Mouse (Mus musculus): ENCODE results near the gene Olfr632. TPM values are rescaled to one million over a fixed set of nuclear protein-coding genes. Genes with fewer than 3 reads are reported as not detected.

Olfr632 gene
- total RNA-seq (2023) = not detected

GRCm38 (mm10) chr7:103934264-103934663 lies at the start of gene Olfr632:
Gene Olfr632, plus strand, starts transcription at chr7:103934347.

GRCm38 (mm10) chr7:103886152-103886551 lies 48.0 kb upstream of the Olfr632 start, which contains the start of gene Olfr66:
Gene Olfr66, minus strand, starts transcription at chr7:103886252.

DNA sequence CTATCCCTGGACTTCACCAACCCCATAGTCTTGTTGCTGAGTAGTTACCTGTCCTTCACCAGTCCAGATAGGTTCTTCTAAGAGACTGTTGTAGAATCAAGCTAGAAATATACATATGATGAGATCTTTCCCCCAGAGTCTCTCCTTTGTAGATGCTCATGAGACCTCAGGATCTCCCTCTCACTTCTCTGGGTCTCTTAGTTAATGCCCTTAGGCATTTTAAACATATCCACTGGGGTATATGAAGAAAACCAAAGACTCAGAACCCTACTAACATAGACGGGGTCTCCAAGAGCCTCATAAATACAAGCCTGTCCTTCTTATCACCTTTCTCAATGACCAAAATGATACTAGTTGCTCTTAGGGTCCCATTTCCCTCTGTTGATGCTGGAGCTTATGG lies 39.8 kb upstream of the Olfr632 start, which contains the start of gene Olfr64:
Olfr64 (minus strand) TSS at position 101 of the 400 bp plus-strand sequence.

GRCm38 (mm10) chr7:103903187-103903586 lies 31.0 kb upstream of the Olfr632 start, which contains the start of gene Olfr65:
Gene Olfr65, plus strand, starts transcription at chr7:103903487.

DNA sequence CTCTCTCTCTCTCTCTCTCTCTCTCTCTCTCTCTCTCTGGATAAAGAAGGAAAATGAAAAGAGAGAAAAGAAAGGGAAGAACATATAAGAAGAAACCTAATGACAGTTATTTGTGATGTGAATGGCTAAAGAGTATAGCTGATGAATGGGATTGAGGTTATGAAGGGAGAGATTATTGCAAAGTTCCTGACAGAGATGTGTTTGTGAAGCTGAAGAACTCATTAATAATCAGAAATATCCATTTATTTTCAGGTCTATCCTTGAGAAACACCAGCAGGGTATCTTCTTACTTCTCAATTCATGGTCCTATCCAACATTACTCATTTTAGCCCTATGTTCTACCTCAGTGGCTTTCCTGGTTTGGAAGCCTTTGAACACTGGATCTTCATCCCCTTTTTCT lies 5.6 kb upstream of the Olfr632 start, which contains the start of gene Olfr631:
Olfr631 (plus strand) TSS at position 301 of the 400 bp plus-strand sequence.

DNA sequence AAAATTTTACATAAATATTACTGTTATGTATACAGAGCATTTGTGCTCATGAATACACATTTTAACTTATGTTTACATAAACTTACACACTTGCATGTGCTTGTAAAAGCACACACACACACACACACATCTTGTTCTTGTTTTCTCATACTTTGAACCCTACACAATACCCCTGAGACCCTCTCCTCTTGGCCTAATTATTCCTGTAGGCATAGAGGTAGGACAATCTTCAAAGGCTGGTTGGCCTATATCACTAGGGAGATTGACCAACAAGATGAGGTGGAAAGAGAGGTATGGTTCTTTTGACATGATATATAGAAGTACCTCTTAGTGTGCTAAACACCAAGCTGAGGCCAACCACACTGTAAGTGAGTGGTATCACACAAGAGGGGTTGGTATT lies 10.0 kb downstream of the Olfr632 start, which contains the start of gene Olfr633:
Olfr633 (plus strand) TSS at position 301 of the 400 bp plus-strand sequence.

GRCm38 (mm10) chr7:103970852-103971251 lies 36.7 kb downstream of the Olfr632 start, which contains the start of gene Olfr635:
Gene Olfr635, plus strand, starts transcription at chr7:103971152.

Other genes starting within 250 kb of the Olfr632 start
- not detected for gene Olfr243, start 219.7 kb upstream of the Olfr632 start, total RNA-seq (2023)
- not detected for gene Olfr628, start 204.0 kb upstream of the Olfr632 start, total RNA-seq (2023)
- gene Olfr629, start 189.4 kb upstream of the Olfr632 start, total RNA-seq (2023) = not detected
- gene Olfr630, start 177.0 kb upstream of the Olfr632 start, total RNA-seq (2023) = not detected
- gene Olfr69, start 162.8 kb upstream of the Olfr632 start, total RNA-seq (2023) = not detected
- gene Olfr68, start 154.6 kb upstream of the Olfr632 start, total RNA-seq (2023) = not detected
- gene Olfr67, start 142.5 kb upstream of the Olfr632 start, total RNA-seq (2023) = not detected
- gene Hbb-bt, start 120.4 kb upstream of the Olfr632 start, total RNA-seq (2023) = 115 TPM
- 842 TPM for gene Hbb-bs, start 106.3 kb upstream of the Olfr632 start, total RNA-seq (2023)
- gene Hbb-bh2, start 93.8 kb upstream of the Olfr632 start, total RNA-seq (2023) = not detected
- gene Hbb-bh1, start 91.2 kb upstream of the Olfr632 start, total RNA-seq (2023) = not detected
- gene Hbb-y, start 81.1 kb upstream of the Olfr632 start, total RNA-seq (2023) = not detected
- not detected for gene Olfr66, start 48.1 kb upstream of the Olfr632 start, total RNA-seq (2023)
- gene Olfr64, start 39.9 kb upstream of the Olfr632 start, total RNA-seq (2023) = not detected
- gene Olfr65, start 30.9 kb upstream of the Olfr632 start, total RNA-seq (2023) = not detected
- gene Olfr631, start 5.5 kb upstream of the Olfr632 start, total RNA-seq (2023) = not detected
- not detected for gene Olfr633, start 10.1 kb downstream of the Olfr632 start, total RNA-seq (2023)
- not detected for gene Olfr635, start 36.8 kb downstream of the Olfr632 start, total RNA-seq (2023)
- not detected for gene Olfr638, start 64.4 kb downstream of the Olfr632 start, total RNA-seq (2023)
- 0.21 TPM for gene Olfr639, start 83.0 kb downstream of the Olfr632 start, total RNA-seq (2023)
- gene Olfr640, start 91.2 kb downstream of the Olfr632 start, total RNA-seq (2023) = not detected
- not detected for gene Olfr641, start 101.1 kb downstream of the Olfr632 start, total RNA-seq (2023)
- not detected for gene Olfr642, start 118.3 kb downstream of the Olfr632 start, total RNA-seq (2023)
- gene 4930516K23Rik, start 127.1 kb downstream of the Olfr632 start, total RNA-seq (2023) = not detected
- not detected for gene Olfr644, start 137.5 kb downstream of the Olfr632 start, total RNA-seq (2023)
- not detected for gene Olfr645, start 151.1 kb downstream of the Olfr632 start, total RNA-seq (2023)
- not detected for gene Olfr646, start 170.5 kb downstream of the Olfr632 start, total RNA-seq (2023)
- not detected for gene Ubqln5, start 195.5 kb downstream of the Olfr632 start, total RNA-seq (2023)
- gene Olfr643, start 203.1 kb downstream of the Olfr632 start, total RNA-seq (2023) = not detected
- not detected for gene Ubqln3, start 208.9 kb downstream of the Olfr632 start, total RNA-seq (2023)
- gene Ubqlnl, start 216.2 kb downstream of the Olfr632 start, total RNA-seq (2023) = not detected
- gene Olfm5, start 230.5 kb downstream of the Olfr632 start, total RNA-seq (2023) = not detected
- not detected for gene Olfr648, start 249.0 kb downstream of the Olfr632 start, total RNA-seq (2023)

Measured in CD4-positive naive resting alpha-beta T cell, adult 57 days (primary cell).